Mouse (Mus musculus): ENCODE measurements around the gene Skap1. TPM values are rescaled to one million over a fixed set of nuclear protein-coding genes. Genes with fewer than 3 reads are reported as not detected.
"Not testable (repeated sequence)": the region's sequence is repeated elsewhere in the genome, so short reads cannot be mapped to it uniquely, and the experiment has no call there.

Skap1 gene
- total RNA-seq, 2 experiments from 2014 or later = 1.2 to 1.3 TPM

DNA sequence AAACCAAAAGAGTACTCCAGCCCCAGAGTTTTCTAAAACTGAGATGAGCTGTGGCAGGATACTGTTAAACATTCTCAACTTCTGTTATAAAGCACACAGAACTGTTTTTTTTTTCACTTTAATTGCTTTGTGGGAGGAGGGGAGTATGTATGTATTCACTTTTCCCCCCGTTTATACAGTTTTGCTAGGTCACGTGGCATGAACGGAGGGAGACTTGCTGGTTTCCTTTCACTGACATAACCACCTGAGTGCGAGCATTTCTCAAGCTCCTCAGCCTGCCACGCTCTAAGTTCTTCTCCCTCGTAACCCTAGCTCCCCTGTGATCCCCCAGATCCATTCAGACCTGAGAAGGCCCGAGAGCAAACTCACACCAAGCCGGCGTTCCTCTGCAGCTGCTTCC lies 308.0 kb downstream of the Skap1 start:
- no peak for DNase-seq (ENCODE audit: extremely low spot score in 1 of 2, low spot score in 1 of 2)

DNA sequence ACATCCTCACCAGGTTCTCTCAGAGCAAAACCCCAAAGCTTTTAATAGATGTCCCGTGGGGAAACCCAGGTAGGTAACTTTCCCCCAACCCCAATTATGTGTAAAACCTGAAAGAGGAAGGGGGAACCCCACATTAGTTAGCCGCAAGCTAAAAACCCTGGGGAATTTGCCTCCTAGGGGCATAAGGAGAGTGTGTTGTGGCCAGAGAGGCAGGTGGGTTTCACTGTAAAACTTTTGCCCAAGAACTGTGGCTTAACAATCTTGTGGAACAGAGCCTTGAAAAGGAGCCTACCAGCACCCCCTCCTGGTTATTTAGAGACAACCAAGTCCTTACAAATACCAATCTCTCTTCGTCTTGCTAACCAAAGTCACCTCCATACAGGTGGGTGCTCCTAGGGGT lies 310.1 kb downstream of the Skap1 start:
- no peak for DNase-seq (ENCODE audit: extremely low spot score in 1 of 2, low spot score in 1 of 2)

DNA sequence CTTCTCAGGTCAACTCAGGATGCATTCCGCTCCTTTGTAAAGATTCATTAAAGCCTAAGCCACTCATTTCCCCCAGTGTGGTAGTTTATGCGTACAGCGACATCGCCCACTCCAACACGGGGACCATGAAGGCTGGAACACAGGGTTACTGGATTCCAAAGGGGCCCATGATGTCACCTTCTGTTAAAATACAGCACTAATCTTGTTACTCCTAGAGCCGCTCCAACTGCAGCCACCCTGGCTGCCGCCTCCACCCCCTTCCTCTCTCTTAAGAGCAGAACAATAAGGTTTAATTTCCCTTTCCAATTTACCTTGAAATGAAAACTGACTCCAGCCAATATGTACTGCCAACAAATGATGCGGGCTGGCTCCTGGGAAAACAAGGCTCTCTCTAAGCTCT lies 310.7 kb downstream of the Skap1 start:
- DNase-seq (ENCODE audit: extremely low spot score in 1 of 2, low spot score in 1 of 2) = no peak

DNA sequence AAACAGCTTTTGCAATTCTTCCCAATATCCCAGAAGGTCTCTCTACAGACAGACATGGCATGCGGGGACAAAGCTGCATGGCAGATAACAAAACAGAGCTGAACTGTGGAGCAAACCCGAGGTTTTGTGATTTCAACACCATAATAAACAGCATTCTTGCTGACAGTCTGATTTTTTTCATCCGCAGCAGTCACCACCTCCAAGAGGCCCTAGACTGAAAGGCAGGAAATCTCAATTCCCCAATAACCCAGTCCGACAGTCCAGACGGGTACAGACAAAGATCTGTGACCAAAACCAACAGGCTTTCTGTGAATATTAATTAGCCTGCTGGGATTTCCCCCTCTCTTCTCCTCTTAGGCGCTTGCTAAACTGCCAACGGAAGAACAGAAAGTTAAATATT lies 311.3 kb downstream of the Skap1 start:
- no peak for DNase-seq (ENCODE audit: extremely low spot score in 1 of 2, low spot score in 1 of 2)

DNA sequence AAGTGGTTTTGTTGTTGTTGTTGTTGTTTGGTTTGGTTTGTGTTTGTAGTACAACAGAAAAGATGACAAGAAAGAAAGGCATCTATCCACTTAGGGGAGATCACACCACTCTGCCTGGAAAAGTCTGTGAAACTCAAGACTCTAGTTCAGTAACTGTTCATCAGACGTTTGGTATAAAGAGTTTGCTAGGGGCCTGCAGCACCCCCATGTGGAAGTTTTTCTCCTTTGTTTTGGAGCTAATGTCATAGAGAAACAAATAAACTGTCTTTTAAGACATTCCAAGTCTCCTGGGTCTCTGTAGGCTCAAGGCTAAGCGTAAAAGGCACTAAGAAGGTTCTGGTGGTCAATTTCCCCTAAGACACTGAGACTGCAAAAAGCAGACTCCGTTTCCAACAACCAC lies 311.7 kb downstream of the Skap1 start:
- no peak for DNase-seq (ENCODE audit: extremely low spot score in 1 of 2, low spot score in 1 of 2)

DNA sequence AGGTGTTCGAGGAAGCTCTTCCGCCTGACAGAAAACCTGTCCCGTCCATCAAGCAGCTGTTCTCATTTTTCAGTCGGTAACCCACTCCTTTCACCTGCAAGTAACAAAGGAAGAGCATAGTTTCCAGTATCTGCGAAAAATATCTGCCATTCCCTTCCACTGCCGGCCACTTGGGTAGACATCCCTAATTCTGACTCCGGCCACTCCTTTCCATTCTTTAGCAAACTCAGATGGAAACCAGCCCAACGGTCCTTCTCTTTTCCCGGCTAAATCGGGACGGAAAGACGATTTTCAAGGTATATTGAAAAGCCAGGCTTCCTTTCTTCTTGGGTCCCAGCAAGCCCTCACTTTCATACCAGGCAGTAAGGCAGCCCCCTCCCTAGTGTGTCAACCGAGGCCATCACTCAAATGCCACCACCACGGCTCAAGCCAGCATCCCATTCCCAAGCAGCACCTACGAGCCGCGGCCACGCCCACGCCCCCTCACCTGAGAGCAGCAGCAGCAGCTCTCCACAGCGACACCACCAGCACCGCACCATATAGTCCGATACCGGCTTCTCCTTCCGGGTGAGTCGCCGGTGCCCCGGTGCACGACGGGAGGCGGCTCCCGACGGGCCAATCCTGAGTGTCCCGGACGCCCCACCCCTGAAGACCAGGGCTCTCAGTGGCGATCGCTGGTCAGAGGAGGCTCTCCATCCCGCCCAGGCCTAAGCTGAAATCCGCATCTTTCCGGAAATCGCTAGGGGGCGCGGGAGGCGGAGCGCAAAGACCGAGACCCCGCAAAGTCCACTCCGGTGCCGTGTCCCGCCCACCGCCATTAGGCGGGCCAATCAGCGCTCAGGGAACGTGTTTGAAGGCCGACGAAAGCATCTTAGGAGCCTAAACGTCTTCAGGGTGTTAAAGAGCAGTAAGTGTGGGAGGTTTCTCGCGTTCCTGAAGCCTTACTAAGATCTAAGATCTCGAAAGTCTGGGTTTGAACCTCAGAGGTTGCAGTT lies 312.9 kb downstream of the Skap1 start, which contains the start of gene Snx11:
Gene Snx11 (minus strand): TSS at position 592 of the 995 bp plus-strand sequence.
- peak; percentile 97 to 98 for DNase-seq (ENCODE audit: extremely low spot score in 1 of 2, low spot score in 1 of 2)

DNA sequence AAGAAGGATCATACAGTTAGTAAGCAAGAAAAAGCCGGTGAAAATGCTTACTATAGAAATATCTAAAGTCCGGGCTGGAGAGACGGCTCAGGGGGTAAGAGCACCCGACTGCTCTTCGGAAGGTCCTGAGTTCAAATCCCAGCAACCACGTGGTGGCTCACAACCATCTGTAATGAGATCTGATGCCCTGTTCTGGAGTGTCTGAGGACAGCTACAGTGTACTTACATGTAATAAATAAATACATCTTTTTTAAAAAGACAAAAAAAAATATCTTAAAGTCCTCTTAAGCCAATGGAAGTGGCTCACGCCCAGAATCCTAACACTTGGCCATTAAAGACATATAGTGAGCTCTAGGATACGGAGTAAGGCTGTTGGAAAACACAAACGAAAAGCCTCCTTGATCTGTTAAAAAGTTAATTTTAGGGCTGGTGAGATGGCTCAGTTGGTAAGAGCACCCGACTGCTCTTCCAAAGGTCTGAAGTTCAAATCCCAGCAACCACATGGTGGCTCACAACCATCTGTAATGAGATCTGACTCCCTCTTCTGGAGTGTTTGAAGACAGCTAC lies 313.8 kb downstream of the Skap1 start:
- DNase-seq (ENCODE audit: extremely low spot score in 1 of 2, low spot score in 1 of 2) = not testable (repeated sequence)

DNA sequence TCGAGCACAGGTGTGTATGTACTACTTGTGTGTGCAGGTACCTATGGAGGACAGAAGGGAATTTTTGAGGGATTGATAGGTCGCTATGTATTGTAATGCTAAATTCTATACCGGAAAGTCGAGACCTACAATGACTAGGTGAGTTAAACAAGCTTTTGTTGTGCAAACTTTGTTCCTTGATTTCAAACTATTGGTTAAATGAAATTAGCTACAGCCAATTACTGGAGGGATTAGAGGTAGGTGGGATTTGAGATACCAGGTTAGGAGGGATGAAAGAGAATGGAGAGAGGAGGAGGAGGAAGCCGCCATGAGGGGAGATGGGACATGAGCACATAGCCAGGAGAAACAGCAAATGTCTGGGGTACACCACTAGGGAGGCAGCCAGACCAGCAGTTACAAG lies 315.9 kb downstream of the Skap1 start:
- DNase-seq (ENCODE audit: extremely low spot score in 1 of 2, low spot score in 1 of 2) = no peak

DNA sequence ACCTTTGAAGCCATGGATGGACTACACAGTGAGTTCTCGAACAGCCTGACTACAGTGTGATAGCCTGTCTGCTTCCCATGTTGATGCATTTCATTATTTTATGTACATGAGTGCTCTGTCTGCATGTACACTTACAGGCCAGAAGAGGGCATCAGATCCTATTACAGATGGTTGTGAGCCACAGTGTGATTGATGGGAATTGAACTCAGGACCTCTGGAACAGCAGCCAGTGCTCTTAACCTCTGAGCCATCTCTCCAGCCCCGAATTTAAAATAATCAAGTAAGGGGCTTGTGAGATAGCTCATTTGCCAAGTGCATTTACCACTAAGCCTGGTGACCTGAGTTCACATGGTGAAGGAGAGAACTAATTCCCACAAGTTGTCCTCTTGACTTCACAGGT lies 317.0 kb downstream of the Skap1 start:
- DNase-seq (ENCODE audit: extremely low spot score in 1 of 2, low spot score in 1 of 2) = no peak

DNA sequence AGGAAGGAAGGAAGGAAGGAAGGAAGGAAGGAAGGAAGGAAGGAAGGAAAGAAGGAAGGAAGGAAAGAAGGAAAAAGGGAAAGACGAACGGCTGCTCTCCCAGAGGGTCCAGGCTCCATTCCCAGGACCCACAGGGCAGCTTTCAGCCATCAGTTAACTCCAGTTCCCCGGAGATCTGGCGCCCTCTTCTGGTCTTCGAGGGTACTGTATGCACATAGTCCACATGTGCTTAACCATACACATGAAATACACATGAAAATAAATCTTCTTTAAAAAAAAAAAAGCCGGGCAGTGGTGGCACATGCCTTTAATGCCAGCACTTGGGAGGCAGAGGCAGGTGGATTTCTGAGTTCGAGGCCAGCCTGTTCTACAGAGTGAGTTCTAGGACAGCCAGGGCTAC lies 320.5 kb downstream of the Skap1 start:
- DNase-seq (ENCODE audit: extremely low spot score in 1 of 2, low spot score in 1 of 2) = peak in 1 of 2 experiments; percentile 77

DNA sequence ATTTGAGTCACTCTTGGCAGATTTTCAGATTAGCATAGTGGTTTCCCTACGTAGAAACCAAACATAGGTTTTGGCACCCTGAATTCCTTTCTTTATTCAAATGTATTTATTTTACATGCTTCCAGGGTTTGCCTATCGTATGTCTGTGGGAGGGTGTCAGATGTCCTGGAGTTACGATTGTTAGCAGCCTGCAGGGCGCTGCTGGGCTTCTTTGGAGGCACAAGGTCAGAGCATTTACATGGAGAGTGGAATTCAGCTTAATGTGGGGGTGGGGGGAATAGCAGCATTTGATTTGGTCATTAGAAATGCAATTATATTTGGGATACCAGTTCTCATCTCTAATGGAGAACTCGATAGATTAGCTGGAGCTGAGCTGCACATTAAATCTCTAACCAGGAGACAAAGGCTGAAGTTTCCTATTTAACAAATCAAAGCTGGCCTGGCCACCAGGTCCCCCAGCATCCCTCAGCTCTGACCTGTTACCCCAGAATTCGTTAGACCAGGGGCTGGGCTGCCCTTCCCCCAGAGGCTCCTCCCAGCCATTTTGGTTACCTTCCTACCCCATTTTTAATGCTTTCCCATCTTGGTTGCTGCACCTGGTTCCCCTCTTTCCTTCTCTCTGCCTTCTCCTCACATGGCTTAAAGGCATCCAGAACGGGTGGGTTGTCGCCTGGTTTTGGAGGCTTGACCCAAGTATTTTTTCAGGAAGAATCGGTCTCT lies 322.5 kb downstream of the Skap1 start:
- DNase-seq (ENCODE audit: extremely low spot score in 1 of 2, low spot score in 1 of 2) = no peak

DNA sequence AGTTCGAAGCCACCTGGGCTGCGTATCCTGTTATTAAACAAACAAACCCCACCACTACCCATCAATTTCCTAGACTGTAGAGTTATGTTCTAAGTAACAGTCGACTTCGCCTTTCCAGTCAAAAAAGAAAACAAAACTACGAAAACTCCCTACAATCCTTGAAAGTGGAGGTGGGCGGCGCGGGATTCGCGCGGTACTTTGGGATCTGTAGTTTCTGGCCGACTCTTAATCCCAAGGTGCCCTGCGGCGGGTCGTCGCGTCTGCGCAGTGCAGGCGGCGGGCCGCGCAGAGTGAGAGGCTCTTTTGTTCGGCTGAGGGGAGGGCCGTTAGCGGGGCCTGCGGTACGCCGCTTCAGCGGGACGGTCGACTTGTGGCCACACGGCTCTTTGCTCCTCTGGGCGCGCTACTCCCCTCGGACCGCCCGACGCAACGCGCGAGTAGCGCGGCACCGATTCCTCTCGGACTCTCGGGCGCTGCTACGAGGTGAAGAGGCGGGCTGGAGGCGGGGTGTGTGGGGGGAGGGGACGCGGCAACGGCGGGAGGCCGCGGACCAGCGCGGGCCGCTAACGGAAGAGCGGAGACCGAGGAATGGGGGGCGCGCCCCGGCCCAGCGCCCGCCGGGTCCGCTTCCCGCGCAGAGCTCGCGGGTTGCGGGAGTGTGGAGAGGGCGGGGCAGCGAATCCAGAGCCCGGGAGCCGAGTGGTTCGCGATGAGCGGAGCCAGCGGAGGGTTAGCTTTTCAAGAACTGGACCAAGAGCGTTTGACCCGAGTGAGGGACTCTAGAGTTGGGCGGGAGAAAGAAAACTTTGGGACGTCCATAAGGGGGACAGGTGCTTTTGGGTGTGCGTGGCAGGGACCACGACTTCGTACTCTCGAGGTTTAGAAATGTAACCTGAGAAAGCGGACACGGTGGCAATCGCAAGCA lies 324.7 kb downstream of the Skap1 start, which contains the start of gene Cbx1:
Gene Cbx1 (plus strand): TSS at position 257 of the 925 bp plus-strand sequence.
- peak; percentile 84 for DNase-seq (ENCODE audit: extremely low spot score in 1 of 2, low spot score in 1 of 2)

DNA sequence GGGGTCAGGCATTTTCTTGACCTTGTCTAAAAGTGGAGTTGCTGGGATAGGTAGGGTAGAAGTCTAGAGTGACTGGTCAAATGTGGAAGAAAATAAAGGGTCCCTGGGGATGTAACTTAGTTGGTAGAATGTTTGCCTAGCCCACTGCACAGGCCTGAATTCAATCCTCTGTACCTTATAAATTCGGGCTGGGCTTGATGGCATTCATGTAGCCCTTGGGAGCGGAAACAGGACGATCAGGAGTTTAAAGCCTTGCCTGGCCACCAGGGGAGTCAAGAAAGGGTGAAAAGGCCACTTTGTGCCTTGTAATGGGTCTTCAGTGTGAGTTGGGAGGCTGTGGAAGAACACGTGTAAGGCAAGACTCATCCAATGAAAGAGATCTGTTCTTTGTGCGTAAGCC lies 325.6 kb downstream of the Skap1 start:
- DNase-seq (ENCODE audit: extremely low spot score in 1 of 2, low spot score in 1 of 2) = no peak

DNA sequence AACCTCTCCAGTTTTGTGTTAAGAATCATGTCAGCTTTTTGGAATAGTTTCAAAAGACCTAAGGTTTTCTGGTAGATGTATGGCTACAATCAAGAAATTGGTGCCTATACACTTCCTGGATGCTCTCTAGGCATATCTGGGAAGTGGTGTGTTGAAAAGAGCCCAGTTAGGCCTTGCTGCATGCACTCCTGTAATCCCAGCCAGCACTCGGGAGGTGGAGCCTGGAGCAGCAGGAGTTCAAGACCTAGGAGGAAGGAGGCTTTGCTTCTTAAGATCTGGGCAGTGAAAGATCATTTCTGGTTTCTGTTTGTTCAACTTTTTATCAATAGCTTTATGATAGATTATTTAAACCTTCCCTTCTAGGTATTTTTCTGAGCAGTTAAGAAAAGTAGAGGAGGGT lies 326.3 kb downstream of the Skap1 start:
- DNase-seq (ENCODE audit: extremely low spot score in 1 of 2, low spot score in 1 of 2) = no peak

DNA sequence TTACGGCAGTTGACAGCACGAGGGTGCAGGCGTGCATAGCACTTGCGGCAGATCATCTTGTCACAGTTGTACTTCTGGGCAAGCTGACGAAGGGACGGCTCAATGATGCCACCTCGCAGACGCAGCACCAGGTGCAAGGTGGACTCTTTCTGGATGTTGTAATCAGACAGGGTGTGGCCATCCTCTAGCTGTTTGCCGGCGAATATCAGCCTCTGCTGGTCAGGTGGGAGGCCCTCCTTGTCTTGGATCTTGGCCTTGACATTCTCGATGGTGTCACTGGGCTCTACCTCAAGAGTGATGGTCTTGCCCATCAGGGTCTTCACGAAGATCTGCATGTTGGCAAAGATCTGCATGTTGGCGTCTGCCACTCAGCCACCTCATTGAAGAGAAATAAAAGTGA lies 331.1 kb downstream of the Skap1 start:
- DNase-seq (ENCODE audit: extremely low spot score in 1 of 2, low spot score in 1 of 2) = no peak

DNA sequence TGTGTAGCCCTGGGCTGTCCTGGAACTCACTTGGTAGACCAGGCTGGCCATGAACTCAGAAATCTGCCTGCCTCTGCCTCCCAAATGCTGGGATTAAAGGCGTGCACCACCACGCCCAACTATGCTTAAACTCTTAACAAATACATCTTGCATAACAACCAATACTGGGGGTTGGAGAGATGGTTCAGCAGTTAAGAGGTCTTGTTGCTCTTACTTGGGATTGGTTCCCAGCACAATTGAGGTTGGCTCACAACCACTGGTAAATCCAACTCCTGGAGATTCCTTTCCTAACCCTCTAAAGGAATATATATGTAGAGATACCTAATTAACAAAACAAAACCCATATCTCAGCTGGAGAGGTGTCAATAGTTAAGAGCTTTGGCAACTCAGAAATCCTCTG lies 331.7 kb downstream of the Skap1 start:
- DNase-seq (ENCODE audit: extremely low spot score in 1 of 2, low spot score in 1 of 2) = no peak

DNA sequence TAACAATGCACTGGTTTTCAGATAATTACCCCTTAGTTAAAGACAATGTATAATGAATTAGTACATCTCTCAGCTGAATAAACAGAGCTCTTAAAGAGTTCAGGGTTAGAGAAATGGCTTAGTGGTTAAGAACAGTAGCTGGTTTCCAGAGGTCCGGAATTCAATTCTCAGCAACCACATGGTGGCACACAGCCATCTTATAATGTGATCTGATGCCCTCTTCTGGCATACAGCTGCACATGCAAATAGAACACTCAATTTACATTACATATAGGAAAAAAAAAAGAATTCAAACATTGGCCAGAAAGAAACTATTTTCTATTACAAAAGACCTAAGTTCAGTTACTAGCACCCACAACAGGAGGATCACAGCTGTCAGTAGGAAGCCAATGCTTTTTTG lies 332.2 kb downstream of the Skap1 start:
- no peak for DNase-seq (ENCODE audit: extremely low spot score in 1 of 2, low spot score in 1 of 2)

DNA sequence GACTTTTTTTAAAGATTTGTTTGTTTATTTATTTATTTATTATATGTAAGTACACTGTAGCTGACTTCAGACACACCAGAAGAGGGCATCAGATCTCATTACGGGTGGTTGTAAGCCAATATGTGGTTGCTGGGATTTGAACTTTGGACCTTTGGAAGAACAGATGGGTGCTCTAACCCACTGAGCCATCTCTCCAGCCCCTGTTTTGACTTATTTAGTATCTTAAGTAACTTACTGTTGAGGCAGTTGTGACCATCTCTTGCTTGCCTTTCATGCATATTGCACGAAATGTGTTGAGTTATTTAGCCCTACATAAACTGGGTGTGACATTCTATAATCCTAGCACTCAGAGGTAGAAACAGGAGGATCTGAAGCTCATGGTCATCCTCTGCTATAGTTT lies 335.1 kb downstream of the Skap1 start:
- no peak for DNase-seq (ENCODE audit: extremely low spot score in 1 of 2, low spot score in 1 of 2)

DNA sequence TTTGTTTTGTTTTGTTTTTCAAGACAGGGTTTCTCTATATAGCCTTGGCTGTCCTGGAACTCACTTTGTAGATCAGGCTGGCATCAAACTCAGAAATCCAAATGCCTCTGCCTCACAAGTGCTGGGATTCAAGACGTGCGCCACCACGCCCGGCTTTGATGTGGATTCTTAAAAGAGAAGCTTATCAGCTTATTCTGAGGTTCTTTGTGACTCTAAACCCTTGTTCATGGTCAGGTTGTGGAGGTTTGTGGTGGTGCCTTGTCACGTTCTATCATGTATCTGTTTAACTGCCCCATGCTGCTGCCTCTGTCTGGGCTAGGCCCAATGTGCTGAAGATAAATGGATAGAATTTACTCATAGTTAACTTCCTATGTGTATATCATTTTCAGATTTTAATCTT lies 341.2 kb downstream of the Skap1 start:
- no peak for DNase-seq (ENCODE audit: extremely low spot score in 1 of 2, low spot score in 1 of 2)

DNA sequence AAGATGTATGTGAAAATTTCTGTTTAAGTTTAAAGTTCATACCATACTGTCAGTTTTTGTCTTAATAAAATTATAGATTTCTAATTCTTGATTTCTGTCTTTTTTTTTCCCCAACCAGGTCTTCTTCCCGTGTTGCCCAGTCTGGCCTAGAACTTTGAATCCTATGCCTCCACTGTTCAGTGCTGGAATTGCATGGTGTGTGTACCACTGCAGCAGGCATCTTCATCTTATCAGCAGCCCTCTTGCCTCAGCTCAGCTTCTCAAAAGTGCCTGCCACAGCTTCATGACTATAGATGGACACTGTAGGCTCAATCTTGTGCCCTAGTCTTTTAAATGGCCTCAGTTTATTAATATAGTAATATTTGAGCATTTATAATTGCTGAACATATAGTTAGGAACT lies 343.7 kb downstream of the Skap1 start:
- no peak for DNase-seq (ENCODE audit: extremely low spot score in 1 of 2, low spot score in 1 of 2)

Data from layer of hippocampus, postnatal 25 days (tissue).